Mouse (Mus musculus): ENCODE measurements around the gene Gm42715. TPM values are rescaled to one million over a fixed set of nuclear protein-coding genes. Genes with fewer than 3 reads are reported as not detected.

Gene Gm42715
- total RNA-seq, 4 experiments from 2014 or later: 21.9 to 28.0 (median 26.2) TPM

Small RNA genes within 50 kb of the gene (microRNA-seq; reads per million reads assigned to microRNA genes)
- 0 reads per million in 2 experiments for gene Gm47278
- 0 reads per million in 2 experiments for gene Mir7060

Other genes starting within 250 kb of the Gm42715 start
- gene Sephs2, start 245.5 kb upstream of the Gm42715 start, total RNA-seq (2022): 100 to 1,000 TPM in 1 of 4 experiments, 10 to 100 TPM in 3; 44.5 to 105 (median 76.5) TPM
- 1 to 10 TPM; 1.9 to 3.1 (median 2.7) TPM for gene Itgal, start 223.3 kb upstream of the Gm42715 start, total RNA-seq (2022)
- gene Zfp768, start 174.0 kb upstream of the Gm42715 start, total RNA-seq (2022): 10 to 100 TPM; 25.9 to 29.4 (median 28.0) TPM
- gene Zfp747, start 143.5 kb upstream of the Gm42715 start, total RNA-seq (2022): 10 to 100 TPM; 11.1 to 14.4 (median 12.5) TPM
- gene 9130019O22Rik, start 132.4 kb upstream of the Gm42715 start, total RNA-seq (2022): 1 to 10 TPM; 4.5 to 6.6 (median 5.9) TPM
- gene E430018J23Rik, start 126.0 kb upstream of the Gm42715 start, total RNA-seq (2022): 10 to 100 TPM; 10.3 to 12.7 (median 11.4) TPM
- gene Zfp764, start 112.8 kb upstream of the Gm42715 start, total RNA-seq (2022): 10 to 100 TPM in 1 of 4 experiments, 1 to 10 TPM in 3; 6.8 to 10.0 (median 8.3) TPM
- 10 to 100 TPM; 15.5 to 22.0 (median 19.5) TPM for gene Zfp688, start 97.5 kb upstream of the Gm42715 start, total RNA-seq (2022)
- 1 to 10 TPM; 3.8 to 6.7 (median 4.5) TPM for gene Zfp689, start 70.4 kb upstream of the Gm42715 start, total RNA-seq (2022)
- gene Prr14, start 60.0 kb upstream of the Gm42715 start, total RNA-seq (2022): 10 to 100 TPM; 49.1 to 65.5 (median 58.2) TPM
- gene Fbrs, start 40.4 kb upstream of the Gm42715 start, total RNA-seq (2022): 10 to 100 TPM; 64.6 to 98.2 (median 75.6) TPM
- gene Srcap, start 7.6 kb upstream of the Gm42715 start, total RNA-seq (2022): 100 to 1,000 TPM; 103 to 156 (median 120) TPM
- not detected for gene Tmem265, start 41.8 kb downstream of the Gm42715 start, total RNA-seq (2022)
- 10 to 100 TPM; 50.0 to 65.5 (median 55.9) TPM for gene Phkg2, start 53.8 kb downstream of the Gm42715 start, total RNA-seq (2022)
- gene Ccdc189, start 69.0 kb downstream of the Gm42715 start, total RNA-seq (2022): 10 to 100 TPM in 2 of 4 experiments, 1 to 10 TPM in 2; 8.8 to 13.0 (median 10.5) TPM
- gene Rnf40, start 69.2 kb downstream of the Gm42715 start, total RNA-seq (2022): 10 to 100 TPM; 50.1 to 81.9 (median 70.9) TPM
- gene Zfp629, start 96.2 kb downstream of the Gm42715 start, total RNA-seq (2022): 10 to 100 TPM; 16.5 to 28.8 (median 23.3) TPM
- 100 to 1,000 TPM in 2 of 4 experiments, 10 to 100 TPM in 2; 75.9 to 120 (median 98.1) TPM for gene Bcl7c, start 189.3 kb downstream of the Gm42715 start, total RNA-seq (2022)
- gene Ctf1, start 193.2 kb downstream of the Gm42715 start, total RNA-seq (2022): 1 to 10 TPM; 2.2 to 4.5 (median 2.7) TPM
- not detected for gene Ctf2, start 212.6 kb downstream of the Gm42715 start, total RNA-seq (2022)
- 10 to 100 TPM; 13.5 to 18.6 (median 16.5) TPM for gene Fbxl19, start 225.0 kb downstream of the Gm42715 start, total RNA-seq (2022)

All from adrenal gland, adult 8-10 months (tissue).